Mouse (Mus musculus): ENCODE measurements around the gene Zc3hav1.

Gene Zc3hav1

GRCm38 (mm10) chr6:38293708-38294107, 60.7 kb downstream of the Zc3hav1 start:
- DNase-seq (ENCODE audit: low read depth): no peak

DNA sequence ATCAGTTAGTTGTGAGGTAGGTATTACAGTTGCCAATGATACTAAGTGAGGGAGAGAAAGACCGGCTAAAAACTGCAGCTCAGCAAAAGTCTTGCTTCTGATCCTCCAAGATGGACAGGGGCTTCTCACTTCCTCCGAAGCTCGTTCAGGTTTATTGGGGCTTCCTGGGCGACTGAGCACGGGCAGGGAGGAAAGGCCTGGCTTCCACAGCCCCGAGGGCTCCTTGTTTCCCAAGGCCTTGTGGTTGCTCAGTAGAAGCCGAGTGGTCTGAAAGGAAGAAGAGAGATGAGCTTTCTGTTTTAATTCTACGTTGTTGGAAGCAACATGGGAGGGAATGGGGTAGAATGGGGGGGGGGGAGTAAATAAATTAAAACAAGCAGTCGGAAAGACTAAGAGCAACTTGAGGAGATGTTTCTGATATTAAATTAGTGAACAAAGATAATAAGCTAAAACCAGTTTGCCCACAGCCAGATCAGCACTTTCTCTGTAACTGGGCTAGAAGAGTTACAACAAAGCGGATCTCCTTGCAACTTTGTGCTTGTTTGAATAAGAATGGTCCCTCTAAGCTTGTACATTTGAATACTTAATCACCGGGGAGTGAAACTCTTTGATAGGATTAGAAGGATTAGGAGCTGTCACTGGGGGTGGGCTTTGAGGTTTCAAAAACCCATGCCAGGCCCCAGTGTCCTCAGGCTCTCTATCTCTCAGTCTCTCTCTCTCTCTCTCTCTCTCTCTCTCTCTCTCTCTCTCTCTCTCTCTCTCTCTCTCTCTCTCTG, 61.3 kb downstream of the Zc3hav1 start:
- DNase-seq (ENCODE audit: low read depth): no peak

DNA sequence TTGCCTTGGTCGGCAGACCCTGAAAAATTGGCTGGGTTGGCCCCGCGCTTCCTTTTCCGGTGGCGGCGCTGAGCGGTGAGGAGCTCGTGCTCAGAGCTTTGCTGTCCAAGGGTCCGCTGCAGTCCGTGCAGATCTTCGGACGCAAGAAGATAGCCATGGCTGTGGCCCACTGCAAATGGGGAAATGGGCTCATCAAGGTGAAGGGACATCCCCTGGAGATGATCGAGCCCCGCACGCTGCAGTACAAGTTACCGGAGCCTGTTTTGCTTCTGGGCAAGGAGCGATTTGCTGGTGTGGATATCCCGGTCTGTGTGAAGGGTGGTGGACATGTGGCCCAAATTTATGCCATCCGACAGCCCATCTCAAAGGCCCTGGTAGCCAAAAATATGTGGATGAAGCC, 70.0 kb downstream of the Zc3hav1 start:
- no peak for DNase-seq (ENCODE audit: low read depth)

- DNase-seq (ENCODE audit: low read depth): no peak
These were observed 89.9 kb downstream of the Zc3hav1 start for GRCm38 (mm10) chr6:38264466-38264865.

DNA sequence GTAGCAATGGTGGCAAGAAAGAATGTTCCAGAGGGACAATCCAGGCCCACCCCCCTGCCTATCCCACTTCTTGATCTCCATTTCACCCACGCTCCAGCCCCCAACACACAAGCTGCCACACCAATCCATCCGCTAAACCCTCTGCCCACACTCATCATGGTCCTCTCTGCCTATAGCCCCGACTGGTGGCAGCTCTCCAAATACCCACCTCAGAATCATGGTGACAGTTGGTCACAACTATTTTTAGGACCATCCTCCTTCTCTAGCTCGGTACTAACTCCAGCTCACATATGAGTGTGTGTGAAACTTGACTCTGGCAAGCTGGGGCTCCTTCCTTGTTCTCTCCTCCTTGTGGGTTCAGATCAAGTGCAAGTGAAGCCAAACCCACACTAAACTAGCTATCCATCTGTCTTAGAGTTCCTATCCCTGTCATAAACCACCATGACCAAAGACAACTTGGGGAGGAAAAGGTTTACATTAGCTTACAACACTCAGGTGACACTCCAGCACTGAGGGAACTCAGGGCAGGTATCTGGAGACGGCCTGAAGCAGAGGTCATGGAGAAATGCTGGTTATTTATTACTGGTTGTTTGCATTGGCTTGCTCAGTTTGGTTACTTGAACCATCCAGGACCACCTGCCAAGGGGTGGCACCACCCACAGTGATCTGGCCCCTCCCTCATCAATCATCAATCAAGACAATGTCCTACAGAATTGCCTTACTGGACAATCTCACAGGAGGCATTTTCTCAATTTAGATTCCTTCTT, 90.8 kb downstream of the Zc3hav1 start:
- DNase-seq (ENCODE audit: low read depth): no peak

GRCm38 (mm10) chr6:38261877-38262276, 92.5 kb downstream of the Zc3hav1 start:
- no peak for DNase-seq (ENCODE audit: low read depth)

DNA sequence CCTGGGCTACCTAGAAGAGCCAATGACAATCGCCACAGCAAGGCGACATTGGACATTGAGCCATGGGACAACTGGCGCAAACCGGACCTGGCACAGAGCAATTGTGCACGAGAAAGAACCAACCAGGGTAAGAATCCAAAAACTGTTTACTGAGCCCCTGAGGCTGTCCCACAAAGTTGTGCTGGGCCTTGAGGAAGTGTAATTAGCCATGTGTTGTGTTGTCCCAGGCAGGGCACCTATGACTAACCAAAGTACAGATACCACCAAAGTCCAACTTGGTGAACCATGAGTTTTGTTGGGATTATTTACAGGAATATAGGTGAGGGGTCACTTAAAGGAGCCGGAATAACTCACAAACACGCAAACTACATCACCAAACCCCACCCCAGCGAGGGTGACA, 96.9 kb downstream of the Zc3hav1 start:
- no peak for DNase-seq (ENCODE audit: low read depth)

- DNase-seq (ENCODE audit: low read depth): no peak
These were observed 97.6 kb downstream of the Zc3hav1 start for GRCm38 (mm10) chr6:38256793-38257192.

- no peak for DNase-seq (ENCODE audit: low read depth)
These were observed 98.6 kb downstream of the Zc3hav1 start for GRCm38 (mm10) chr6:38255794-38256193.

Measured in naive thymus-derived CD4-positive, alpha-beta T cell, adult 2 months (primary cell).